Mouse (Mus musculus) activated CD4-positive, CD25-positive, alpha-beta regulatory T cell, adult 4 months (primary cell): Measurements from ENCODE around the gene Hist2h3c1. TPM values are rescaled to one million over a fixed set of nuclear protein-coding genes. Genes with fewer than 3 reads are reported as not detected.
"Not testable (repeated sequence)": the region's sequence is repeated elsewhere in the genome, so short reads cannot be mapped to it uniquely, and the experiment has no call there.

Experiments
- ATAC-seq: one replicate; pipeline ENCODE4 v1.8.0; 2017
- polyA plus RNA-seq, 2 experiments: library from polyadenylated mRNA; unstranded; fragments of 100-300 nt; shearing (Covaris generic); gene quantifications; one replicate each; pipeline ENCODE4 v1.2.1; 2017

The Hist2h3c1 gene
- polyA plus RNA-seq, 2 experiments from 2014 or later = not detected

- not testable (repeated sequence) for ATAC-seq
These were observed 44.2 kb downstream of the Hist2h3c1 start for GRCm38 (mm10) chr3:96290727-96291126.

GRCm38 (mm10) chr3:96292641-96293040, 46.2 kb downstream of the Hist2h3c1 start:
- no peak for ATAC-seq

GRCm38 (mm10) chr3:96293368-96293767, 46.9 kb downstream of the Hist2h3c1 start:
- no peak for ATAC-seq

GRCm38 (mm10) chr3:96293787-96294186, 47.3 kb downstream of the Hist2h3c1 start, which contains the start of gene Fcgr1:
Gene Fcgr1, minus strand, starts transcription at chr3:96293969.
- ATAC-seq = no peak

Other genes starting within 250 kb of the Hist2h3c1 start
- gene Vps45, start 188.2 kb upstream of the Hist2h3c1 start, polyA plus RNA-seq = 10 to 100 TPM; 18.8 to 22.7 TPM
- 10 to 100 TPM in 1 of 2 experiments, 1 to 10 TPM in 1; 8.0 to 12.0 TPM for gene Otud7b, start 142.2 kb upstream of the Hist2h3c1 start, polyA plus RNA-seq
- 1 to 10 TPM in 1 of 2 experiments, under 1 TPM in 1; 0.62 to 2.0 TPM for gene Mtmr11, start 84.7 kb upstream of the Hist2h3c1 start, polyA plus RNA-seq
- 10 to 100 TPM; 65.6 to 75.0 TPM for gene Sf3b4, start 74.4 kb upstream of the Hist2h3c1 start, polyA plus RNA-seq
- 1 to 10 TPM in 1 of 2 experiments, under 1 TPM in 1; 0.83 to 1.9 TPM for gene Sv2a, start 65.5 kb upstream of the Hist2h3c1 start, polyA plus RNA-seq
- gene Bola1, start 27.0 kb upstream of the Hist2h3c1 start, polyA plus RNA-seq = 10 to 100 TPM; 31.4 to 31.8 TPM
- gene Hist2h2ab, start 26.8 kb upstream of the Hist2h3c1 start, polyA plus RNA-seq = 1 to 10 TPM in 1 of 2 experiments, not detected in 1; 1.3 TPM
- gene Hist2h2ac, start 25.8 kb upstream of the Hist2h3c1 start, polyA plus RNA-seq = 10 to 100 TPM in 1 of 2 experiments, 1 to 10 TPM in 1; 5.3 to 11.8 TPM
- gene Hist2h2be, start 25.6 kb upstream of the Hist2h3c1 start, polyA plus RNA-seq = 1 to 10 TPM; 1.5 to 3.3 TPM
- gene Hist2h3c2, start 7.6 kb upstream of the Hist2h3c1 start, polyA plus RNA-seq = 1 to 10 TPM in 1 of 2 experiments, under 1 TPM in 1; 0.56 to 2.5 TPM
- 10 to 100 TPM in 1 of 2 experiments, not detected in 1; 86.9 TPM for gene Hist2h2aa2, start 6.4 kb upstream of the Hist2h3c1 start, polyA plus RNA-seq
- 10 to 100 TPM in 1 of 2 experiments, not detected in 1; 46.6 TPM for gene Hist2h2aa1, start 1.2 kb upstream of the Hist2h3c1 start, polyA plus RNA-seq
- gene Hist2h4, start 16.6 kb downstream of the Hist2h3c1 start, polyA plus RNA-seq = 1 to 10 TPM; 1.9 to 2.2 TPM
- 10 to 100 TPM; 23.4 to 32.3 TPM for gene Hist2h3b, start 22.0 kb downstream of the Hist2h3c1 start, polyA plus RNA-seq
- 10 to 100 TPM in 1 of 2 experiments, 1 to 10 TPM in 1; 5.2 to 11.1 TPM for gene Hist2h2bb, start 23.1 kb downstream of the Hist2h3c1 start, polyA plus RNA-seq
- not detected for gene Fcgr1, start 47.3 kb downstream of the Hist2h3c1 start, polyA plus RNA-seq
- under 1 TPM in 1 of 2 experiments, not detected in 1; 0.32 TPM for gene BC107364, start 205.6 kb downstream of the Hist2h3c1 start, polyA plus RNA-seq